Mouse (Mus musculus) hindbrain, embryonic 15.5 days (tissue): ENCODE data around the gene Taf3. TPM values are rescaled to one million over a fixed set of nuclear protein-coding genes. Genes with fewer than 3 reads are reported as not detected.

Experiments used
- ATAC-seq: fragments of 200-750 bp; cut with Nextera tagmentation; 2 replicates; pipeline ENCODE4 v1.8.0; 2017; ENCODE audit warnings: low read depth, moderate number of reproducible peaks, moderate TSS enrichment; ENCODE audit not compliant: low FRiP score
- H3K27ac ChIP-seq: fragments of 300-500 bp; sonication (generic); replicated peaks from 2 replicates; pipeline ENCODE4 v1.5.1; 2015; ENCODE audit warnings: mild to moderate bottlenecking, inconsistent platforms
- H3K27me3 ChIP-seq: fragments of 300-500 bp; sonication (generic); 2 replicates; pipeline ENCODE4 v1.6.1; 2015; ENCODE audit warnings: control low read depth, inconsistent platforms
- H3K36me3 ChIP-seq: fragments of 300-500 bp; sonication (generic); 2 replicates; pipeline ENCODE4 v1.6.1; 2015; ENCODE audit warnings: control low read depth, inconsistent platforms
- H3K4me1 ChIP-seq: fragments of 300-500 bp; sonication (generic); replicated peaks from 2 replicates; pipeline ENCODE4 v1.6.1; 2015; ENCODE audit warnings: control low read depth, inconsistent platforms
- H3K4me2 ChIP-seq: fragments of 300-500 bp; sonication (generic); 2 replicates; pipeline ENCODE4 v1.6.1; 2015; ENCODE audit warnings: moderate library complexity, mild to moderate bottlenecking, inconsistent platforms
- H3K4me3 ChIP-seq: fragments of 300-500 bp; sonication (generic); 2 replicates; pipeline ENCODE4 v1.5.1; 2015; ENCODE audit warnings: mild to moderate bottlenecking, inconsistent platforms
- H3K9ac ChIP-seq: fragments of 300-500 bp; sonication (generic); 2 replicates; pipeline ENCODE4 v1.6.1; 2015; ENCODE audit warnings: inconsistent platforms
- H3K9me3 ChIP-seq: fragments of 300-500 bp; sonication (generic); 2 replicates; pipeline ENCODE4 v1.6.1; 2016; ENCODE audit warnings: control low read depth, inconsistent platforms
- WGBS: fragments of 180-500 bp; shearing (Covaris S2); methylation state at CpG from one replicate; pipeline ENCODE4 v1.1.7; 2015; 5-methylcytosine and 5-hydroxymethylcytosine counted together
- polyA plus RNA-seq: library from polyadenylated mRNA; unstranded; fragments of >200 nt; fragmentation: Nextera tagmentation; extraction: Ambion mirVana; gene quantifications from 2 replicates; pipeline ENCODE4 v1.2.1, GENCODE M21; 2015

Gene Taf3
- polyA plus RNA-seq, 1 experiment from 2014 or later = 13.3 TPM

DNA sequence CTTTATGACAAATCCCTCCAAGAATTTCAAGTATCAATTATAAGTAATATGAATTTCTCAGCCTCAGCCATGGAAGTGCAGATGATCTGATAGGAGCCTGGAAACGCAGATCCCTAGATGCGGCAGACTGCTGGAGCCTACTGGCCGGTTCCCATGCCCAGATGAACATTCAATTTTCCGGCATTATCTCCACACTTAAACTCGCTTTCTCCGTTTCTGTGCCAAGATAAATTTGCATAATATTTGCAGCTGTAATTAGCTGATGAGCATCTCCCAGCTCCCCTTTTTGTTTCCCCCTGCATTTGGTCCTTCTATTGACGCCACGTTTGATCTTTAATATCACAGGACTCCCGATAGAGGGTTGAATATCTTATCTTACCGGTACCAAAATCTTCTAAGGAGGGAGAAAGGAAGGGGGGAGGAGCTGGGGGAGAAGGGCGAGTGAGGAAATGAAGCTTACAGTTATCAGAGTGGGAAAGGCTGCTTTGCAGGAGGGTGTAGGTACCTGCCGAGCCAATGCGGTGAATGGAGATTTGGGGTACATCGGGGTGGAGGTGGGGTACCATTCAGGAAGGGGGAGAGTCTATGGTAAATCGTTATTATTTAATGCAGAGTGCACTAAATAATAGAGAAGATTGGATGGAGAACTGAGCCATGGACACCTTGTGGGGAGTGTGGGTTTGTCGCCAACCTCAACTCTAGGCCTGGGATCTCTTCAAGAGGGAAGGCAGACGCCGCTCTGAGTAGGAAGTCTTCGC lies 153.4 kb downstream of the Taf3 start:
- no peak for ATAC-seq
- Histone ChIP-seq H3K36me3 (no peaks in the 10 kb centered on the region), H3K4me3 (no peak overlapping the region), H3K4me1 (peaks cover 10% of the 10 kb centered on the region; the same call in 1 of the 2 replicates), H3K27me3 (peaks cover 88% of the 10 kb centered on the region), H3K4me2 (no peak overlapping the region), H3K9ac (no peak overlapping the region), H3K27ac (no peak overlapping the region), H3K9me3 (no peaks in the 10 kb centered on the region)
- 2% methylated on average over 19 of the region's 19 CpGs for WGBS

DNA sequence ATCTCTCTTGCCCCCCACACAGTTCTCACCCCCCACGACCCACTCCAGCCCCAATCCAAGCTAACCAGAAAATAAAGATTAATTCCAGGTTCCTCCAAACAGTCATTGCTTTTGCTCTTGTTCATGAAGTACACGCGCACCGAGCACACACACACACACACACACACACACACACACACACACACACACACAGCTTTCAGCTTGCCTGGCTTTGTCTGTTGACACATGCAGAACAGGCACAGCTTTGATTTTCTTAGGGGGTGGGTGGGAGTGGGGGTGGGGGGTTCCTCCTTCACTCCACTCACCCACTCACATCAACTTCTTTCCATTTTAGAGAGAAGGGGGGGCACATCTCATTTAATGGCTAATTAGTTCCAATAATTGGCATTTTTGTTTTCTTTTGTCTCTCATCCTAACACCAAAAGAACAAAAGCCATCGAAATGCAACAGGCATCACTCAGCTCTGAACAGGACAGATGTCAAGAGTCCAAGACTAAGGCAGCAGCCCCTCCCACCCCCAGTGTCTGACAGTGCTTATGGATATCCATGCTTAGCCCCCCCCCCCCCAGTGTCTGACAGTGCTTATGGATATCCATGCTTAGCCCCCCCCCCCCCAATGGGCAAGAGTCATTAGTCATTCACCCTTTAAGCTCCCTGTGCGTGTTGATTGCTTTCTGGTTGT lies 155.0 kb downstream of the Taf3 start:
- Histone ChIP-seq H3K27me3 (peaks cover 86% of the 10 kb centered on the region), H3K9me3 (no peaks in the 10 kb centered on the region), H3K4me1 (peaks cover 13% of the 10 kb centered on the region; the same call in 1 of the 2 replicates), H3K4me2 (no peak overlapping the region), H3K9ac (no peak overlapping the region), H3K27ac (no peak overlapping the region), H3K36me3 (no peaks in the 10 kb centered on the region), H3K4me3 (no peak overlapping the region)
- ATAC-seq = no peak
- WGBS = 0% methylated on average over 6 of the region's 6 CpGs

DNA sequence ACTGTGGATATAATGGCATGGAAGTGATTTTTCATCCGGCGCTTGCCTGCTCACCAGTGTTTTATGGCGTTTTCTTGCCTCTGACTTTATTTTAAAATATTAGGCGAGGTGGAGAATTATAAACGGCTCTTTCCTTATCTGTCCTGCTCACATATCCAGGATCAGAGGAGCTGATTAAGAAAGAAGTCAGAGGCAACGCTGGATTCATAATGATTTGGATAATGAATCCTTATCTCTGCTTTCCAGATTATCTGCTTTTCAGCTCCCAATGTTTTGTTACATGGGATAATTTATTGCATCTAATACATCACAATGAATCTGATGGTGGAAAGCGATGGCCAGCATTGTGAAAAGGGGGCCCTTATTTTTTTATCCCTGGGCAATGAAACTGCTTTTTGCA lies 155.9 kb downstream of the Taf3 start:
- Histone ChIP-seq H3K27me3 (peaks cover 84% of the 10 kb centered on the region), H3K9ac (no peak overlapping the region), H3K9me3 (no peaks in the 10 kb centered on the region), H3K4me2 (no peak overlapping the region), H3K27ac (no peak overlapping the region), H3K36me3 (no peaks in the 10 kb centered on the region), H3K4me3 (no peak overlapping the region), H3K4me1 (peaks cover 13% of the 10 kb centered on the region; the same call in 1 of the 2 replicates)
- ATAC-seq = no peak
- WGBS = 7% methylated on average over 7 of the region's 7 CpGs

DNA sequence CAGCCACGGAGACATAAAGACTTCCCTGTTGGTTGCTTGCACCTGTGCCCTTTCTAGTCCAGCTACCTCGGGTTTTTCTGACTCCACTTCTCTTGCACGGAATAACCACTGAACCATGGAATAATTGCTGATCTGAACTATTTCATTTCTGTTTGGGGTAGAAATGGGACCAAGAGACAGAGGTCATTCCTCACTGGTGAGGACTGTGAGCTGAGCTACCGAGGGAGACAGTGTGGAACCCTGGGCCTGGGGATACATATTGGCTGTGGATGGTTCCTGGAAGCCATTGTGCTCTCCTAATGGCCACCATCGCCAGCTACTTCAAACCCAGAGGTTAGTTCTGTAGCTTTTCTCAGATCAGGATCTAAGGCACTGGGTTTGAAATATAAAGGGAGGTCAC lies 157.5 kb downstream of the Taf3 start:
- no peak overlapping the region for H3K27ac ChIP-seq
- 3% methylated on average over 5 of the region's 5 CpGs for whole genome bisulfite sequencing

DNA sequence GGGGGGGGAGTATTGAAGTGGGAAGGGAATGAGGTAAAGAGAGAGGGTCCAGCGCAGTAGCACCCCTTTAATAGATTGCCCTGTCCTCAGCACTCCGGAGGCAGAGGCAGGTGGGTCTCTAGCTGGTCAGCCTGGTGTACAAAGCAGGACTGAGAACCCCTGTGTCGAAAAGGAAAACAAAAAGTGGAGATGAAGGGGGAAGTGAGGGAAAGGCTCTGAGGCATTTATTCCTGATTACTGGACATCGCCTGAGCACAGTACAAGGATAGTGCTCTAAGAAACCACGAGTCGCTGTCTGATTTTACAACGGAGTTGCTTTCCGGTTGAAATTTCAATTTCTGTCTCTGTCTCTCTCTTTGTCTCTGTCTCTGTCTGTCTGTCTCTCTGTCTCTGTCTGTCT lies 158.1 kb downstream of the Taf3 start:
- Histone ChIP-seq H3K4me1 (0 out of 2 replicates have a peak, but pooled peaks cover 7% of the 10 kb centered on the region), H3K4me2 (no peak overlapping the region), H3K27ac (no peak overlapping the region), H3K36me3 (no peaks in the 10 kb centered on the region), H3K9me3 (no peaks in the 10 kb centered on the region), H3K9ac (no peak overlapping the region), H3K4me3 (no peak overlapping the region), H3K27me3 (peaks cover 86% of the 10 kb centered on the region)
- ATAC-seq = no peak
- WGBS = 6% methylated on average over 8 of the region's 8 CpGs

More for the DNA sequence above, 157.5 kb downstream of the Taf3 start:
- Histone ChIP-seq H3K4me2 (no peak overlapping the region), H3K4me1 (peaks cover 9% of the 10 kb centered on the region; the same call in 1 of the 2 replicates), H3K9ac (no peak overlapping the region), H3K36me3 (no peaks in the 10 kb centered on the region), H3K9me3 (no peaks in the 10 kb centered on the region), H3K27me3 (peaks cover 84% of the 10 kb centered on the region), H3K4me3 (no peak overlapping the region)
- ATAC-seq = no peak

DNA sequence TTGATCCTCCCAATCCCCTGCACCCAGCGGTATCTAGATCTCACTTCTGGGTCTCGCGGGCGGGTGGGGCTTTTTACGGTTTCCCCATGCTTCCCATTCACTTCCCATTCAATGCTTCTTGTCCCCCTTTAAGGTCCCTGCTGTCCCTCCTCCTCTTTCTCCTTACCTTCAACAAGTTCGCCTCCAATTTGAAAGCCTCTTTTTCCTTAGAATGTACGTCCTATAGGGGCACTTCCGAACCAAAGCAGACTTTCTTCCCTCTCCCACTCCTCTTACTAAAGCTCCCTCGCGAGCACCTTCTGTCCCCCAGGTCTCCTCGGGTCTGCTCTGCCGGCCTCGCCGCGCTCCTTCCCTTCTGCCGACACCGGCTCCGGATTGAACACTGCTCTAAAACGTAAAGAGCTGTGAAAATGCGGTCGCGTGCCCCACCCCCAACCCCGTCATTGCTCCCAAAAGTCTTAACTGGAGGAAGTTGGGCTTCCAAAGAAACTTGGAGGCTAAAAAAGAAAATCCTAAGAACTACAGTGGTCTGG lies 158.7 kb downstream of the Taf3 start, which contains the start of gene Gata3:
TSS of gene Gata3 (minus strand) at position 384 of the 533 bp plus-strand sequence.
- Histone ChIP-seq H3K4me2 (peak within 1 kb of the TSS; percentile 44), H3K27ac (no peak within 1 kb of the TSS), H3K27me3 (peaks cover 85% of the 10 kb centered on the region), H3K9me3 (no peaks in the 10 kb centered on the region), H3K36me3 (no peaks in the 10 kb centered on the region), H3K9ac (no peak within 1 kb of the TSS), H3K4me1 (0 out of 2 replicates have a peak, but pooled peaks cover 3% of the 10 kb centered on the region), H3K4me3 (peak within 1 kb of the TSS; percentile 22)
- WGBS = under 1% methylated on average over 23 of the region's 23 CpGs
- no peak for ATAC-seq

DNA sequence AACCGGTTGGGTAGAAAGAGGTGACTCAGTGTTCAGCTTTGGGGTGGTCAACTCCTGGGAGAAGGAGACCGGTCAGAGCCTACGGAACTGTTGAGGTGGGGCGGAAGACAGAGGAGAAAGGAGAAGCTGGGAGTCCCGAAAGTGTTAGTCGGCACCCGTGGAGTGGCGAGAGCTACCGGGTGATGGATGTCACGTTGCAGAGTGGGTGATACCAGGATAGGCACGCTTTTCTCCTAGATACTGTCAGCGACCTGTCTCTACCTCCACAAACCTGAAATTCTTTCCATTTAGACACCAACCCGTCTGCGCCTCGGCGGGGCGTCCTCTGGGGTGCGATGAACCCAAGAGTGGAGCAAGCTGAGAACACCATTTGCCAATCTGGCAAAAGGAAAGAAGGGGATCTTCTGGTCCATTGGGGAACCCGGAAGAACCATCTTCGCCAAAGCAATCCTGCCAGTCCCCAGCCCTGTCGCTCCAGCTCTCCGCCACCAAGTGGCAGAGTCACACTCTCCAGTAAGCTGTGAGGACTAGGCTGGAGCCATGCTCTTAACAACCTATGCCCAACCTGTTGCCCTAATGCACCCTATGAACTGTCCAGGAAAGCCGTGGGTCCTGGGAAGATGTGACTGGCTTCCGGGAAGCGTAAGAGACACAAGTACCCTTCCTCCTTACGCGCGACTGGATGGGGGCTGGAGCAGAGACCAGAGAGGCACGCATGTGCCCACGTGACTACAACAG lies 159.3 kb downstream of the Taf3 start, which contains the start of gene 9230102O04Rik:
TSS of gene 9230102O04Rik (minus strand) at position 628 of the 738 bp plus-strand sequence.
- Histone ChIP-seq H3K4me1 (0 out of 2 replicates have a peak, but pooled peaks cover 3% of the 10 kb centered on the region), H3K4me2 (peak within 1 kb of the TSS; percentile 44), H3K4me3 (peak within 1 kb of the TSS; percentile 22), H3K27ac (no peak within 1 kb of the TSS), H3K36me3 (no peaks in the 10 kb centered on the region), H3K9ac (no peak within 1 kb of the TSS), H3K27me3 (peaks cover 84% of the 10 kb centered on the region), H3K9me3 (no peaks in the 10 kb centered on the region)
- under 1% methylated on average over 30 of the region's 30 CpGs for WGBS
- peak; percentile 64 for ATAC-seq

DNA sequence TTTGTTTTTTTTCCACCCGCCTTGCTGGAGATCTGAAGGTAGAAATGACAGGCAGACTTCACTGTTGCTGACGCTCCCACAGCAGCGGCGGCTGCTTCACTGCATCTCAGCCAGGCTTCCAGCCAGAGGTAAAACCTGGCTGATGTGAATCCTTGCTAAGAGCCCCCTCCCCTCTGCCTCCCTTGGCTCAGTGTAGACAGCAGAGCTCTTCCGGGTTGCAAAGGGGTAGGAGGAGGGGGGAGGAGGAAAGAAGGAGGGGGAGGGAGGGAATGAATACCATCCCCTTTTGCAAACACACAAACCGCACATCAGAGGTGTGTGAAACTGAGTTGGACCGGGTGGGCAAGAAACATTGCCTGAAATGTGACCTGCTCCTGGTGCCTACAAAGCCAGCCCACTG lies 160.8 kb downstream of the Taf3 start:
- H3K4me2 ChIP-seq = 0 out of 2 replicates have a peak overlapping the region, but pooled peaks have one; percentile 7
- H3K27ac ChIP-seq = no peak overlapping the region
- under 1% methylated on average over 7 of the region's 7 CpGs for WGBS
- no peak overlapping the region for H3K9ac ChIP-seq
- H3K27me3 ChIP-seq = peaks cover 70% of the 10 kb centered on the region
- H3K4me1 ChIP-seq = 0 out of 2 replicates have a peak, but pooled peaks cover 10% of the 10 kb centered on the region
- ATAC-seq = 0 out of 2 replicates have a peak, but pooled peaks have one; percentile 15
- H3K4me3 ChIP-seq = peak overlapping the region; percentile 14
- no peaks in the 10 kb centered on the region for H3K36me3 ChIP-seq
- no peaks in the 10 kb centered on the region for H3K9me3 ChIP-seq

DNA sequence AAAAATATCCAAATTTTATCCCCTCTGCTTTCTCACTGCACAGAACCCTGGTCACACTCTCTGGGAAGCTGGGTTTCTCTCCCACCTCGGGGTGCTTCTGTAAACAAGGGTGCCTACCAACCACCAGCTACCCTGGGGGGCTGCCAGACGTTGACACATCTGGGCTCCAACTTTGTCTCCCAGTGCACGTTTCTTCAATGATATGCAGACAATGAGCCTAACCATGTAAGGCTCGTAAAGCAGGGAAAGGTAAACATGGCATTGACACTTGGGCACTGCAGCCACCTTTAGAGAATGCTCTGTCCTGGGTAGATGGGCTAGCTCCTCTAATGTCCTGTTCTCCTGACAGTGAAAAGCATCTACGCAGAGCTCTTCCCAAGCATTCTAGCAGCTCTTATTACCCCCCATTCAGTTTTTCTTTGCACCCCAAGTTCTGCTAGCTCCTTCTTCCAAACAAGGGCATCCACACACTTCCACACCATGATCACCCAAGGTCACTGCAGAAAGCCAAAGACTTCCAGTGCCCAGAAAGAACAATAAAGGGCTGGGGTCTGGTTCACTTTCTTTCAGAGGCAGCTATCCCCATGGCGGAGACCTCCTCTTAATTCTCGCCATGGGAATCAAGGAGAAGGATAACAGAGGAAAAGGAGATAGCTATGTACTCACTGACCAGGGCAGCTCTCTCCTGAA lies 161.3 kb downstream of the Taf3 start:
- H3K9me3 ChIP-seq = no peaks in the 10 kb centered on the region
- WGBS = 2% methylated on average over 7 of the region's 7 CpGs
- peaks cover 14% of the 10 kb centered on the region for H3K4me1 ChIP-seq
- peaks cover 65% of the 10 kb centered on the region for H3K27me3 ChIP-seq
- H3K4me3 ChIP-seq = peak overlapping the region; percentile 14
- H3K27ac ChIP-seq = no peak overlapping the region
- H3K4me2 ChIP-seq = 0 out of 2 replicates have a peak overlapping the region, but pooled peaks have one; percentile 14
- H3K9ac ChIP-seq = 0 out of 2 replicates have a peak overlapping the region, but pooled peaks have one; percentile 5
- H3K36me3 ChIP-seq = no peaks in the 10 kb centered on the region
- no peak for ATAC-seq

DNA sequence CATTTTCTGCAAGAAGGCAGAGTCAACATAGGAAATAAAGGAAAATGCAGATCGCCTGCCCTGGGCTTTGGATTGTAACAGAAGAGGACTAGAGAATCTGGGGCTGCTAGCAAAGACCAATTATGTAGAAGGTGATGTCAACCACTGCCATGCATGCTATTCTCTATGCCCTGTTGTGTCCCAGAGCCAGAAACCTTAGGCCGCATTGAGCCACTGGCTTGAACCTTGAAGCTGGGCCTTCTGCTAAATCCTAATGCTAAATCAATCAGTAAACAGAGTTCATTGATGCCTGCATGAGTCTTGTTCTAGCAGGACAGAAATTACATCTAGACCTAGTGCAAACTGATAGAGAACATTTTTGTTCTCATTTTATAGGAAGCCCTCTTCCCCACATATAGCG lies 162.4 kb downstream of the Taf3 start:
- H3K27ac ChIP-seq = 0 out of 2 replicates have a peak overlapping the region, but pooled peaks have one; percentile 22
- peaks cover 21% of the 10 kb centered on the region for H3K4me1 ChIP-seq
- no peaks in the 10 kb centered on the region for H3K9me3 ChIP-seq
- H3K27me3 ChIP-seq = peaks cover 64% of the 10 kb centered on the region
- H3K4me2 ChIP-seq = peak overlapping the region; percentile 27
- 7% methylated on average over 3 of the region's 3 CpGs for whole genome bisulfite sequencing
- H3K9ac ChIP-seq = no peak overlapping the region
- H3K4me3 ChIP-seq = peak overlapping the region; percentile 28
- H3K36me3 ChIP-seq = no peaks in the 10 kb centered on the region
- ATAC-seq = no peak
